Mouse (Mus musculus) kidney, postnatal 14 days (tissue): ENCODE data around the gene Gm33543.
A peak's percentile ranks its signal among the peaks of the same experiment; 100 is the strongest.

Experiments used
- DNase-seq: peaks from one replicate; pipeline ENCODE4 v3.0.0; 2022; ENCODE audit warnings: mixed read lengths

Gene Gm33543

GRCm38 (mm10) chr10:95836530-95837264 is 6.0 kb downstream of the Gm33543 start:
- DNase-seq, result peak; percentile 33

GRCm38 (mm10) chr10:95830891-95831290 is 11.8 kb downstream of the Gm33543 start:
- DNase-seq, result no peak

GRCm38 (mm10) chr10:95829471-95829870 is 13.3 kb downstream of the Gm33543 start:
- DNase-seq, result no peak

DNA sequence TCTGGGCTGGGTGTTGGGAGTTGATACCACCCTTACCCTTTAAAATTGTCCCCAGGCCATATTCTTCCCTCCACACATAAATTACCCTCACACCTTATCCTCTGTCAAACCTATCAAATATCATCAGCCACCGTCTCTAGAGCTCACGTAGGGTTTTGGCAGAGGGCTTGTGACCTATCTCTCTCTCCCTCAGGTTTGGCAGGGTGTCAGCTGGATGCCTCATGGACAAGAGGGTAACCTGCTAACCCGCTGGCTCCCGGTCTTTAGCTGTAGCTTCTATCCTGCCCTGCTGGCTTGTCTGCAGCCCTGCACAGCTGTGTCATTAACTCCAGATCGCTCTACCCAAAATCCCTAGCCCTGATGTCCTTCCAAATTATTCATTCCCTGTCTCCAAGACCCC is 14.4 kb downstream of the Gm33543 start:
- no peak for DNase-seq

DNA sequence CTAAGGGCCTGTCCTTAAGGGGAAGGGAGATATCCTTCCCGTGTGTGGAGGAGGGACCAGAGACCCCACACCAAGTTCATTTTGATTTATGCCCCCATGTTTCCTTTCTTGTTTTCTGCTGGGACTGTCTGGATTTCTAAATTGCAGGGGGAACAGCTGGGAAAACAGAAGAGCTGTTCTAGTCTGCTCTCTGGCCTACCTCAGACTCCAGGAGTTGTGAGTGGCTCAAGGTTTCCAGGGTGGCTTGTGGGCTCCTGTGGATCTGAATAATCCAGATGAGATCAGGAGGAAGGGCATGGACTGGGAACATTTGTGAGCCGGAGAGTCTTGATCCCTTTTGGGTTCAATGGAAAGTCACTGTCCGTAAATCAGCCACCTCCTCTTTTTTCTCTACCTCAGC is 17.1 kb downstream of the Gm33543 start:
- DNase-seq, result no peak

- DNase-seq, result no peak
These were observed 24.2 kb downstream of the Gm33543 start for GRCm38 (mm10) chr10:95818506-95818905.

- peak; percentile 27 for DNase-seq
These were observed 25.1 kb downstream of the Gm33543 start for GRCm38 (mm10) chr10:95817419-95818161.

GRCm38 (mm10) chr10:95814351-95814750 is 28.4 kb downstream of the Gm33543 start:
- DNase-seq, result no peak

GRCm38 (mm10) chr10:95811869-95812268 is 30.9 kb downstream of the Gm33543 start:
- DNase-seq, result no peak

DNA sequence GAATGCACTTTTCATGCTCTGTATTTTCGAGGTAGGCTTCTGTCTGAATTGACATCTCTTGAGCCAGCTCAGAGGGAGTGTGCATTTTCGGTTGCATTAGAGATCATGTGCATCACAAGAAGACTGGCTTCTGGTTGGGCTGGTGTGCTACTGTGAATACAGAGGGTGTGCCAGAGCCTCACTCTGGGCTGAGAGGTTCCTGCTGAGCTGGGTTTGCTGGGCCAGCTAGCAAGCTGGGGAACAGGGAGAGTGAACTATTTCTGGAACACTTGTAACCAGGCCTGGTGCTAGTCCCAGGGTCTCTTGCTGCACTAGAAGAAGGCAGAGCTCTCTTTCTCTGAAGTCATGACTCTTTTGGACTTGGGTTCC is 41.3 kb downstream of the Gm33543 start:
- DNase-seq, result no peak

DNA sequence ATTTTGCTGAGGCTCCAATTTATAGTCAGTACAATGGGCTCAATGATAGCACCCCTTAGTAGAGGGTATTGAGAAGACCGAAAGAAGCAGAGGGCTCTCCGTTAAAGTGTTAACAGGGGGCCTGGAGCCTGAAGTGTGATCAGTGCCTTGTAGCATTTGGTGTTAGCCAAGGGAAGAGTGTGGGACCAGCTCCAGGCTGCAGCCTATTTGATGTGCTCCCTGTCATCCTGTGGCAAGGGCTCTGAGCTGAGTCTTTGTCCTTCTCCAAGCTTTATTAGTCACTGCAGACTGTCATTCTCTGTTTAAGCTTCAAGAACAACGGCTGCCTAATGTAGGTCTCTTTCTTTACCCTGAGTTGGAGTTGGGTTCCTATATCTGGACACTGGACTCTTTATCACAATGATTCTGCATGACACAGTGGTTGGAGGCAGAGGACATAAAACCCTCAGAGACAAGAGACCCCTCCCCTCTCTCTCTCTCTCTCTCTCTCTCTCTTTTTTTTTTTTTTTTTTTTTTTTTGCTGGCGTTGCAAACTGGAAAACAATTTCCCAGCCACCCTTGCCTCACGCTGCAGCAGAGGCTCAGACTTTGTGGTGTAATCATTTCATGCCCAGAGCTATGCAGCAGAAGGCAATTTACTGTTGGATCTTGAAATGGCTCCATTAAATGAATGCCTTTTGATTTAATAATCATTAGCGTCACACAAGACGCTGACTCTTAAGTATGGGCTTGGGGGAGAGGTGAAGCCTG is 41.9 kb downstream of the Gm33543 start:
- no peak for DNase-seq

- DNase-seq, result no peak
These were observed 44.9 kb downstream of the Gm33543 start for GRCm38 (mm10) chr10:95797645-95798395.

DNA sequence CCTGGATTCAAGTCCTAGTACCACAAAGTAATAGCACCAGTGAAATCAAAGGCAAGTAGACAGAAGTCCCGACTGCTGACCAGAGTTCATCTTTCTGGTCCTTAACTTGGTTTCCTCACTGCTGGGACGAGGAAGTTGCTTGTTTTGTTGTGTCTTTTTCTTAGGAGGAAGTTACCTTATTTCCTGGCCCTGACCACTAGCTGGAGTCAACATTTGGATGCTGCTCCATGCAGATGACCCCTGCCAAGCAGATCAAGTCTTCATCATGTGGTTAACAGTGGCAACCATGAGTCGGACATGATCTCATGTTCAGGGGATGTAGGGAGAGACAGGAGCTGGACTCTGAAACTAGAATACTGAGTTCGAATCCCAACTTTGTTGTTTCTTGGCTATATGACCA is 47.2 kb downstream of the Gm33543 start:
- DNase-seq, result no peak

DNA sequence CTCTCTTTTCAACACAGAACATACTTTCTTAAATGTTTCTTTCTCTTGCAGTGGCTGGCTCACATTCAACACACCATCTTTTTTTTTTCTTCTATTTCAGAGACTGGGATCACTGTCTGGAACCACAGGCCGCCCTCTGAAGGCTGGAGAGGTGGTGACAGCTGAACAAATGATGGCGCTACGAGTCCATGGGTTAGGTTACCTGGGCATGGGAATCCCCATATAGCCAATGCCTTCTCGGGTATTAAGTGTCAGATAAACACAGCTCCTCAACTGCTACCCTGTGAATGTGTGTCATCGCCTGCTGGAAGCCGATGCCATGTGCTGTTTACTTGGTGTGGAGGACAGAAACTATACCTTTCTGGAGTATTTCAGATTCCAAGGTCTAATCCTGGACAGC is 48.0 kb downstream of the Gm33543 start:
- no peak for DNase-seq

- no peak for DNase-seq
These were observed 51.3 kb downstream of the Gm33543 start for GRCm38 (mm10) chr10:95791427-95791804.

DNA sequence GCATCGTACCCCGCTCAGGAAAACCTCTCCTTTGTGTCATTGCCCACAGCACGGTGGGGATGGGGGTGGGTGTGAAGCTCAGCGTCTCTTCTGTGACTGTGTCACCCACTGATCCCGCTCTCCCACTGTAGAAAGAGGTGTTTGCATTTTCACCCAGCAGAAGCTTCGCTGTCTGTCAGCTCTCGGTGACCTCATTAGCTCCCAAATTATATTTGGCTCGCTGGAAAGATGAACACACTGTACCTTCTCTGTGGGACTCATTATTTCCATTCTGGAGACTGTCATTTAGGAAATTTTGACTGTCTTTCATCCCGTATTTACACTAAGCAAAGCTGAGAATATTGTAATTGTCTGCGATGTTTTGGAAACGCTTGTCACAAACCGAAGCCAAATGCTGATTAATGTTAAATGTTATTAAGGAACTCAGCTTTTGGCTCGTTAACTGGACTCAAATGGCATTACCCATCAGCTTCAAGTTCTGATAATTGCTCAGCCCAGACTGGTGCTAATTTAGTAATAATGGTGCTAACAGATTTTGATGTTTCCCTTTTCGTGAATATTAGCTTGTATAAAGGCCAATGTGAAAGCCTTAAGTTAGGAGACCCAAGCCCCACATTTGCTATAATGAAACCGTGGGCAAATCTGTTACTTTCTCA is 51.8 kb downstream of the Gm33543 start:
- DNase-seq, result no peak

DNA sequence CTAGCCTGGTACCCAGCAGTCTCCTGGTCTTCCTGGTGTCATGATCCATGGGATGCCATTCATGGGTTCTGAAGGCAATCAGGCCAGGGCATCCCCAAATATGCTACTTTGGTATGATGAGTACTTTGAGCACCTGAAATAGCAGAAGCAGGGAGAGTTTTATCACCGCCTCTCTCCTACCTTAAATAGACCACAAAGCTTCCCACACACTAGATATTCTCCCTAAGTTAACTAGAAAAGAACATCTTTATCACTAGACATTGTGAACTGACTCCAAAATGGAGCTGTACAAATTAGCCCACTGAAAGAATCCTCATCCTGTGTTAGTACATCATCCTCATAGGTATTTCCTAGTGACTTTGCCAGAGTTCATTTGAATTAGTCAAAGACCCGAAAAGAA is 55.6 kb downstream of the Gm33543 start:
- DNase-seq, result no peak

- no peak for DNase-seq
These were observed 57.9 kb downstream of the Gm33543 start for GRCm38 (mm10) chr10:95784837-95785236.

DNA sequence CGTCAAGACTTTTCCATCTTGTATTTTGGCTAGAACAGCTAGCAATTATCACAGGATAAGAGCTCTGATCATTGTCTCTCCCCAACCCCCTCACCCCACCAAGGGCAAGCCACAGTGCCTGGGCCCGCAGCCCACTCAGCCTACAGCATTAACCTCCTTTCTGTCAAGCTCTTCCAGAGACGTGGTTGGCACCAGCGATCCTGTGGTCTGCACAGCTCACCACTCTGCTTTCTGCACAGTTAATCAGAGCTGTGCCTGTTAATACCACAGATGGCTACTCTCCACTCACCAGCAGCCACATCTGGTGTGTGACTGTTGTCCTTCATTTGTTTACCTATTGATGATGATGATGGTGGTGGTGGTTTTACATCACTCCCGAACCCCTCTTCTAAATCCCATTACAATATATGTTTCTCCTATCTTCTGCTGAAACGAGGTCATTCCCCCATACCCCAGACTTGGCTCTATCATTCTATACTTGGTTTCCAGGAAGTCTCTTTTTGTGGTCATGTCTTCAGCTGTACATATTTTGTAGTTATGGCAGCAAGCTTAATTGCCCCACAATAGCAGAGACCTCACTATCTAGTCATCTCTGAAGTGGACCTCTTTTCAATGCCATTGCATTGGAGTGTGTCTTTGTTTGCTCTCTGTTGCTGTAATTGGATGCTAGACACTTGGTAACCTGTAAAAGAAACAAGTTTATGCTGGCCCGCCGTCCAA is 61.7 kb downstream of the Gm33543 start:
- no peak for DNase-seq

DNA sequence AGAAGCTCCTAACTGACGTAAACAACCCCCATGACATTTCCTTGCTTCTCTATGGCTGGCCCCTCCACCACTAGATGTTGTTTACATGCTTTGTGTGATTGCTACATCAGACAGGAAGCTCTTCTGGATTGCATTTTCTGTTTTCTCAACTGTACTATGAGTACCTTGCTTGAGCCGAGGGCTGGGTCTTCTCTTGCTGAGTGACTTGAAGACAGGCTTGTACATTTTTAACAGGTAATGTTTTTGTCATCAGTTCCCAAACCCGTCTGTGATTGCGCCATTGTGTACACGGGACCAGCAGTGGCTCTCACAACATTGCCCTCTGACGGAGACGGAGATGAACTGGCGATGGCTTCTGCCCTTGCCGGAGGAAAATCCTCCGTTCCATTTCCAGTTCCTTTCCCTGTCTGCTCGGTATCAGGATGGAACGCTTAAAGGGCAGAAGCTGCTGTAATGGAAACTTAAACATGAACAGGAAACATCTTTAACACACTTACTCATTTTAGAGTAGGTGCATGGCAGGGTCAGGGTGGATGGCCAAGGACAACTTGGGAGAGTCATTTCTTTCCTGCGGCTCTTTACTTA is 62.8 kb downstream of the Gm33543 start:
- peak; percentile 44 for DNase-seq

DNA sequence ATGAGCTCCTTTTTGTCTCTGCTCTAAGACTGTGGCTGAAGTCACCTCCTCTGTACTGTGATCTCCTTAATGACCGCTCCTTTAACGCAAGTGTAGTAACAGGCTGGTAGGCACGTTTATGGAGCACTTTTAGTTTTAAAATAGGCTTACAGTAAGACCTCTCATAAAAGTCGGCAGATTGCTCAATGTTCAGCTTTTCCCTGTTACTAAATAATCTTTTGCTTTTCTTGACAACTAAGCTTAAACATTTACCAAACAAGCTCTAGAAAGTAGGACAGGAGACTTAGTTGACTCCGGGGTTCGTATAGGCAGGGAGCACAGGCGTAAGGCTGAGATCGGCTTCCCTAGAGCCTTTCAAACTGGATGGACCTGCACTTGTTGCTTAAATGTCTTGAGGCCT is 64.1 kb downstream of the Gm33543 start:
- peak; percentile 53 for DNase-seq
